Mouse (Mus musculus) limb, embryonic 12.5 days (tissue): ENCODE results near the gene Slit1. TPM values are rescaled to one million over a fixed set of nuclear protein-coding genes. Genes with fewer than 3 reads are reported as not detected.

Source experiments
- ATAC-seq: fragments of 200-750 bp; cut with Nextera tagmentation; 2 replicates; pipeline ENCODE4 v1.8.0; 2017; ENCODE audit warnings: low read depth, moderate TSS enrichment; ENCODE audit not compliant: insufficient number of reproducible peaks, insufficient read depth, low FRiP score, low TSS enrichment
- H3K27ac ChIP-seq: fragments of 300-500 bp; sonication (generic); 2 replicates; pipeline ENCODE4 v1.5.1; 2016; ENCODE audit warnings: mild to moderate bottlenecking, moderate library complexity
- H3K27me3 ChIP-seq: fragments of 300-500 bp; sonication (generic); 2 replicates; pipeline ENCODE4 v1.6.1; 2016; ENCODE audit warnings: mild to moderate bottlenecking, moderate library complexity
- H3K36me3 ChIP-seq: fragments of 300-500 bp; sonication (generic); 2 replicates; pipeline ENCODE4 v1.6.1; 2016; ENCODE audit warnings: mild to moderate bottlenecking, moderate library complexity
- H3K4me1 ChIP-seq: fragments of 300-500 bp; sonication (generic); replicated peaks from 2 replicates; pipeline ENCODE4 v1.6.1; 2016
- H3K4me2 ChIP-seq: fragments of 300-500 bp; sonication (generic); 2 replicates; pipeline ENCODE4 v1.6.1; 2016; ENCODE audit warnings: mild to moderate bottlenecking, moderate library complexity
- H3K4me3 ChIP-seq: fragments of 300-500 bp; sonication (generic); replicated peaks from 2 replicates; pipeline ENCODE4 v1.5.1; 2016; ENCODE audit warnings: mild to moderate bottlenecking
- H3K9ac ChIP-seq: fragments of 300-500 bp; sonication (generic); replicated peaks from 2 replicates; pipeline ENCODE4 v1.6.1; 2016; ENCODE audit warnings: mild to moderate bottlenecking, moderate library complexity
- H3K9me3 ChIP-seq: fragments of 300-500 bp; sonication (generic); 2 replicates; pipeline ENCODE4 v1.6.1; 2016; ENCODE audit warnings: mild to moderate bottlenecking, moderate library complexity
- WGBS: fragments of 180-500 bp; shearing (Covaris S2); methylation state at CpG from one replicate; pipeline ENCODE4 v1.1.7; 2016; 5-methylcytosine and 5-hydroxymethylcytosine counted together
- polyA plus RNA-seq: library from polyadenylated mRNA; unstranded; fragments of >200 nt; fragmentation: Nextera tagmentation; extraction: Ambion mirVana; gene quantifications from 2 replicates; pipeline ENCODE4 v1.2.1, GENCODE M21; 2016

Slit1 gene
- polyA plus RNA-seq, 1 experiment from 2014 or later = 0.40 TPM

- no peaks in the 10 kb centered on the region for H3K9me3 ChIP-seq
- WGBS = 92% methylated on average over 20 of the region's 20 CpGs
- H3K27ac ChIP-seq = no peak overlapping the region
- H3K9ac ChIP-seq = no peak overlapping the region
- no peak for ATAC-seq
- peaks cover 33% of the 10 kb centered on the region for H3K36me3 ChIP-seq
- H3K4me1 ChIP-seq = no peaks in the 10 kb centered on the region
- H3K4me2 ChIP-seq = no peak overlapping the region
- no peaks in the 10 kb centered on the region for H3K27me3 ChIP-seq
- H3K4me3 ChIP-seq = no peak overlapping the region
These were observed 155.8 kb downstream of the Slit1 start for GRCm38 (mm10) chr19:41587431-41588222.

- no peak overlapping the region for H3K9ac ChIP-seq
- no peaks in the 10 kb centered on the region for H3K4me1 ChIP-seq
- no peak for ATAC-seq
- no peaks in the 10 kb centered on the region for H3K9me3 ChIP-seq
- no peak overlapping the region for H3K27ac ChIP-seq
- H3K4me2 ChIP-seq = no peak overlapping the region
- no peaks in the 10 kb centered on the region for H3K27me3 ChIP-seq
- no peak overlapping the region for H3K4me3 ChIP-seq
- 89% methylated on average over 10 of the region's 10 CpGs for WGBS
- H3K36me3 ChIP-seq = peaks cover 42% of the 10 kb centered on the region
These were observed 156.7 kb downstream of the Slit1 start for GRCm38 (mm10) chr19:41586752-41587151.

GRCm38 (mm10) chr19:41582918-41583514, 160.4 kb downstream of the Slit1 start:
- H3K27ac ChIP-seq = no peak overlapping the region
- WGBS = 94% methylated on average over 5 of the region's 5 CpGs
- no peaks in the 10 kb centered on the region for H3K27me3 ChIP-seq
- no peak overlapping the region for H3K9ac ChIP-seq
- ATAC-seq = no peak
- peaks cover 46% of the 10 kb centered on the region for H3K36me3 ChIP-seq
- no peak overlapping the region for H3K4me2 ChIP-seq
- H3K9me3 ChIP-seq = no peaks in the 10 kb centered on the region
- peaks cover 4% of the 10 kb centered on the region; the same call in 1 of the 2 replicates for H3K4me1 ChIP-seq
- no peak overlapping the region for H3K4me3 ChIP-seq

GRCm38 (mm10) chr19:41581706-41582420, 161.6 kb downstream of the Slit1 start, which contains the start of gene Gm340:
Gm340 (plus strand) TSS chr19:41582370.
- Histone ChIP-seq H3K4me2 (no peak within 1 kb of the TSS), H3K9me3 (no peaks in the 10 kb centered on the region), H3K4me3 (no peak within 1 kb of the TSS), H3K27ac (no peak within 1 kb of the TSS), H3K9ac (no peak within 1 kb of the TSS), H3K27me3 (no peaks in the 10 kb centered on the region), H3K4me1 (peaks cover 4% of the 10 kb centered on the region; the same call in 1 of the 2 replicates), H3K36me3 (peaks cover 46% of the 10 kb centered on the region)
- 92% methylated on average over 23 of the region's 23 CpGs for WGBS
- ATAC-seq = no peak

DNA sequence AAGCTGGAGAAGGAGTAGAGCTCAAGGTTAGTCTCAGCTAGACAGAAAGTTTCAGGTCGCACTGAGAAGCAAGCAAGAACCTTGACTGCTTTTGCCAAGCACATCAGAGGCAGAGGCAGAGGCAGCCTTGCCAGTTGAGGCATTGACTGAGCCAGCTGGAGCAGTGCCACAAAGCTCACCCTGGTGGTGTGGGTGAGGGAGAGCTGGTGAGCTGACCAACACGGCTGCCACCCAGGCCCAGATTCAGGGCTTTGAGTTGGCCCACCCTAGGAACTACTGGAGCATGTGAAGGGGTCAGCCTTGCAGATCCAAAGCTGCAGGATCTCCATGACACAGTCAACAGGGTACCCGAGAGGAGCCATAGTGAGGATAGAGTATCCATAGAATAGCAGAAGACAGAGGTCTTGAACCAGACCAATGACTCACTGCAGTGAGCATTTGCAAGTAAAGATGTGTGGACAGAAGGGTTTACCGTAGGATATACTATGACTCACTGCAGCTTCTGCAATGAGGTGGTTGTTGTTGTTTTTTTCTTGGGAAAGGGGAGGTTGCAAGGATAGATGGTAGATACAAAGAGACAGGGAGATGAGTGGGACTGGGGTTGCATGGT, 164.0 kb downstream of the Slit1 start:
- 90% methylated on average over 4 of the region's 4 CpGs for WGBS
- Histone ChIP-seq H3K9me3 (no peaks in the 10 kb centered on the region), H3K27ac (no peak overlapping the region), H3K4me1 (peaks cover 4% of the 10 kb centered on the region; the same call in 1 of the 2 replicates), H3K36me3 (peaks cover 30% of the 10 kb centered on the region), H3K27me3 (no peaks in the 10 kb centered on the region), H3K4me3 (no peak overlapping the region), H3K4me2 (no peak overlapping the region), H3K9ac (no peak overlapping the region)
- no peak for ATAC-seq

DNA sequence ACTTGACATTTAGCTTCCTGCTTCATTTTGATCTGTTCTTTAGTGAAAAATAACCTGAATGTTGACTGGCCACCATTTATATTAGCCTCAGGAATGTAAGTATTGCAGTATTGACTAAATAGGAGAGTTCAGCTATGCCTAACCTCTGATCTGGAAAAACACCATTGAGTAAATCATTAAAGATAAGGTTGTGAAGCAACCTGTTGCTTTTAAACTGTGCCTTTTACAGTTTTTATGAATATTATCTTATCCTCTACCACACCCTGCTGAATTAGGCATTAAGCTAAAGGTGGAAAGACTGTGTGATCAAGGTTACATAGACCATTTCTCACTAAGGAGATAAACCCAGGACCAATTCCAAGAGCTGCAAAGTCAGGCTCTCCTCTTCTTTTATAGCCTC, 165.9 kb downstream of the Slit1 start:
- no peak for ATAC-seq
- Histone ChIP-seq H3K27me3 (no peaks in the 10 kb centered on the region), H3K4me1 (peaks cover 4% of the 10 kb centered on the region; the same call in 1 of the 2 replicates), H3K36me3 (peaks cover 12% of the 10 kb centered on the region), H3K27ac (no peak overlapping the region), H3K9me3 (no peaks in the 10 kb centered on the region), H3K9ac (no peak overlapping the region), H3K4me2 (no peak overlapping the region), H3K4me3 (no peak overlapping the region)

DNA sequence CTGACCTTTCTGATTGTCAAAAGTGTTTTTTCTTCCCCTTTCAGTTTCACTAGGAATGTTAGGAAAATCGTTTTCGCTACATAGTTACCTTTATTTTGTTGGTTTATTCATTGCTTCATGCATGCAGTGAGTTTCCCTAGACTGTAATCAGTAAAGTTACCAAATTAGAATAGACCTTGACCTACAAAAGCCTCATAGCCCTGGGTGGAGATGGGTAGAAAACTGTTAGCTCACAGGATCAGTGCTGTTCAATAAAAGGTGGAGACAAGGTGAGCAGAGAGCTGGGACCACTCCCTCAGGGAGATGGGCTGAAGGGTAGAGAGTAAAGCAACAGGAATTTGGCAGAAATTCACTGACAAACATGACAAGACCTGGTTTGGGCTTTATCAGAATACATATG, 169.8 kb downstream of the Slit1 start:
- H3K36me3 ChIP-seq = peaks cover 1% of the 10 kb centered on the region; the same call in 1 of the 2 replicates
- ATAC-seq = no peak
- peaks cover 4% of the 10 kb centered on the region; the same call in 1 of the 2 replicates for H3K4me1 ChIP-seq
- H3K27me3 ChIP-seq = no peaks in the 10 kb centered on the region
- H3K9ac ChIP-seq = no peak overlapping the region
- H3K27ac ChIP-seq = no peak overlapping the region
- H3K4me3 ChIP-seq = no peak overlapping the region
- 94% methylated on average over 2 of the region's 2 CpGs for WGBS
- no peaks in the 10 kb centered on the region for H3K9me3 ChIP-seq
- no peak overlapping the region for H3K4me2 ChIP-seq

- no peaks in the 10 kb centered on the region for H3K36me3 ChIP-seq
- no peak overlapping the region for H3K9ac ChIP-seq
- 72% methylated on average over 2 of the region's 2 CpGs for WGBS
- no peaks in the 10 kb centered on the region for H3K9me3 ChIP-seq
- H3K27ac ChIP-seq = no peak overlapping the region
- H3K27me3 ChIP-seq = no peaks in the 10 kb centered on the region
- no peak overlapping the region for H3K4me3 ChIP-seq
- no peak for ATAC-seq
- no peak overlapping the region for H3K4me2 ChIP-seq
- H3K4me1 ChIP-seq = no peaks in the 10 kb centered on the region
These were observed 174.7 kb downstream of the Slit1 start for GRCm38 (mm10) chr19:41568791-41569190.

DNA sequence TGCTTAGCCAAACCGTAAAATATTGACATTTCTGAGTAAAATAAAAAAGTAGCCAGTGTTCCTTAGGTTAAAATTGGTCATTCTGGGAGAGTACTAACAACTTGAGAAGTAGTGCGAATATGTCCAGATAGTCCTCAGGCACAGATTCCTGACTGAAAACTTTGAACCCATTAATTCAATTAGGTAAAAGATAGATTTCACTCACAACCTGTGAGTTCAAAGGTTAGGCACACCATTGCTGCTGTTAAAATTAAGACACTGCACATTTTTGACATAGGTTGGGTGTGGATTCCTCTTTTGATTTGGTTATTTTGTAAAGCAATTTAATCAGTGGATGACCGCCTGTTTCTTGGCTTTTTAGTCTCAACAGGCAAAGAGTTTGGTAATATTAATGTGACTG, 182.6 kb downstream of the Slit1 start:
- 85% methylated on average over 3 of the region's 3 CpGs for WGBS
- Histone ChIP-seq H3K9ac (no peak overlapping the region), H3K27me3 (no peaks in the 10 kb centered on the region), H3K4me1 (peaks cover 5% of the 10 kb centered on the region), H3K4me2 (no peak overlapping the region), H3K4me3 (no peak overlapping the region), H3K36me3 (peaks cover 30% of the 10 kb centered on the region), H3K27ac (no peak overlapping the region), H3K9me3 (no peaks in the 10 kb centered on the region)
- no peak for ATAC-seq

DNA sequence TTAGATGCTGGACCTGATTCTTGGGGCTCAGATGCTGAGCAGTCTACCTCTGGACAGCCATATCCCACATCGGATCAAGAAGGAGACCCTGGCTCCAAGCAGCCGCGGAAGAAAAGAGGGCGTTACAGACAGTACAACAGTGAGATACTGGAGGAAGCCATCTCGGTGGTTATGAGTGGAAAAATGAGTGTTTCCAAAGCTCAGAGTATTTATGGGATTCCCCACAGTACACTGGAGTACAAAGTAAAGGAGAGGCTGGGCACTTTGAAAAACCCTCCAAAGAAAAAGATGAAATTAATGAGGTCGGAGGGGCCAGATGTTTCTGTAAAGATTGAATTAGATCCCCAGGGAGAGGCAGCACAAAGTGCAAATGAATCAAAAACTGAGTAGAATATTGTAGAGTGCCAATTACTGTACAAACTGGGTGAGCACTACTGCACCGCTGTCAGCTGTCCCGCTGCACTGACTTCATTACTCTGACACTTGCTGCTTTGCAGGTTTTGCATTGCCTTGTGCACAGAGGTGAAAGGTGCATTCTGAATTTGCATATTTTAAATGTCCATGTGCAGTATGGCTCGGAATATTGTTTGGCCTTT, 184.5 kb downstream of the Slit1 start:
- peaks cover 35% of the 10 kb centered on the region for H3K36me3 ChIP-seq
- no peaks in the 10 kb centered on the region for H3K27me3 ChIP-seq
- H3K9ac ChIP-seq = no peak overlapping the region
- peaks cover 5% of the 10 kb centered on the region for H3K4me1 ChIP-seq
- no peaks in the 10 kb centered on the region for H3K9me3 ChIP-seq
- no peak overlapping the region for H3K4me3 ChIP-seq
- no peak for ATAC-seq
- no peak overlapping the region for H3K27ac ChIP-seq
- no peak overlapping the region for H3K4me2 ChIP-seq
- WGBS = 90% methylated on average over 9 of the region's 9 CpGs

GRCm38 (mm10) chr19:41557491-41557890, 186.0 kb downstream of the Slit1 start:
- 85% methylated on average over 4 of the region's 4 CpGs for WGBS
- Histone ChIP-seq H3K27ac (no peak overlapping the region), H3K4me3 (no peak overlapping the region), H3K27me3 (no peaks in the 10 kb centered on the region), H3K9ac (no peak overlapping the region), H3K9me3 (no peaks in the 10 kb centered on the region), H3K4me2 (no peak overlapping the region), H3K36me3 (peaks cover 42% of the 10 kb centered on the region), H3K4me1 (no peaks in the 10 kb centered on the region)
- no peak for ATAC-seq
